Mouse (Mus musculus): ENCODE measurements around the gene Npr3.
A peak's percentile ranks its signal among the peaks of the same experiment; 100 is the strongest.
"Not testable (repeated sequence)": the region's sequence is repeated elsewhere in the genome, so short reads cannot be mapped to it uniquely, and the experiment has no call there.

The Npr3 gene

GRCm38 (mm10) chr15:11881822-11882221 is 25.3 kb downstream of the Npr3 start:
- no peak for DNase-seq

DNA sequence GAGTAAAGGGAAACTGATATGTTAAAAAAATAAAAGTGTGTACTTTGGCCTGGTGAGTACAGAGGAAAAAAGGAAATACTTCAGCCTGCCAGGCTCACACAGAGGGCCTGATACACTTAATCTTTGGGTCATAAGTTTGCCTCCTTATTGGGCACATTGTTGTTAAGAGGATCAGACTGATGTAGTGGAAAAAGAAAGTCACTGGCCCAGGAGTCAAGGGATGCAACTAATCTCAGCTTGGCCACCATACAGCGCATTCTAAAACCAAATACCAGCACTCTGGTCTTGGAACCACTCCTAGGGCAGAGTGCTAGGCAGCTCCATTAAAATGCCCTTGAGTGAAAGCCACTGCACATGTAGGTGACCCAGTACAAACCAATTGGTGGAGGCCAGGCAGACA is 28.8 kb downstream of the Npr3 start:
- no peak for DNase-seq

- no peak for DNase-seq
These were observed 29.8 kb downstream of the Npr3 start for GRCm38 (mm10) chr15:11877273-11877672.

GRCm38 (mm10) chr15:11866918-11867317 is 40.2 kb downstream of the Npr3 start:
- DNase-seq, result no peak

- DNase-seq, result no peak
These were observed 43.6 kb downstream of the Npr3 start for GRCm38 (mm10) chr15:11863540-11863818.

DNA sequence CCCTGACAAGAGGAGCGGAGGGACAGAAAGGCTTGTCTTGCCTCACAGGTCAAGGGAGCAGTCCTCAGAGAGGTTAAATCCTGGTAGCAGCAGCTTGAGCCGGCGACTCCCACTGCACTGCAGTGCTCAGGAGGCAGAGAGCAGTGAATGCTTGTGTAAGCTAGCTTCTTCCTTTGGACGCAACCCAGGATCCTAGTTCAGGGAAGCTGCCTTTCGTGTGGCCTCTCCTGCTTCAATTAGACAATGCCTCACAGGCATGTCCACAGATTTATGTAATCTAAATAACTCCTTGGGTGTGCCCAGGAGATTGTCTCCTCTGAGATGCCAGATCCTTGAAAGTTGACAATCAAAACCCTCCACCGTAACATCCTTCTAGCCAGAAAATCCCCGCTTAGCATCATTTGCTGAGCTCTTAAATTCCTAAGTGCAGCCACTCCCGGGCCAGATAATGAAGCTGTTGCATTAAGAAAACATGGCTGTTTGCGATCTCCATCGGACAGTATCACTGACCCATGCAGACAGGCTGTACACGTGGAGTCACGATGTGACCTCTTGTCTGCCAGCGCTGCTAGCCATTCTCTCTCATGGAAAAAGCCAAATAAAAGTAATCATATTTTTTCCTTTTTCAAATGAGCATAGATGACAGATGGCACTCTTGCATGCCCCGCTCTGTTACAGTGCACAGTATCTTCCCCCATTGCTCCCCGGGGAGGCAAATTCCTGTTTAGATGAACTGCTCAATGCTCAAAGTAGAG is 44.1 kb downstream of the Npr3 start:
- peak in 1 of 2 experiments; percentile 43 for DNase-seq

DNA sequence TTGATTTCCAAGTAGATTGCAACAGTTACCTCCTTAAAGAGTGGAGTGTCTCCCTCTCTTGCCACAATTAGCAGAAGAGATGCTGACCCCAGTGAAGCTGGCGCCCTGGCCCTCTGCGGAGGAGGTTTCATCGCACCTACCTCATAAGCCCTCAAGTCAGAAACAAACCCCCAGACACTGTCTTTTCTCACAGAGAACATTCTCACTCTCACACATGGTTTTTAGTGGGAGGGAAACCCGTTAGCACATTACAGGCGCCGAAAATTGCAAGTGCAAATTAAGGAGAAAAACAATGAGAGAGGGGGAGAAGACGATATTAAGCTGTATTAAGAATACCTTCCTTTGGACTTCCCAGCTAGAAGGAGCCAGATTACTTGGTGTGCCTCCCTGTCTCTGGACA is 44.8 kb downstream of the Npr3 start:
- no peak for DNase-seq

DNA sequence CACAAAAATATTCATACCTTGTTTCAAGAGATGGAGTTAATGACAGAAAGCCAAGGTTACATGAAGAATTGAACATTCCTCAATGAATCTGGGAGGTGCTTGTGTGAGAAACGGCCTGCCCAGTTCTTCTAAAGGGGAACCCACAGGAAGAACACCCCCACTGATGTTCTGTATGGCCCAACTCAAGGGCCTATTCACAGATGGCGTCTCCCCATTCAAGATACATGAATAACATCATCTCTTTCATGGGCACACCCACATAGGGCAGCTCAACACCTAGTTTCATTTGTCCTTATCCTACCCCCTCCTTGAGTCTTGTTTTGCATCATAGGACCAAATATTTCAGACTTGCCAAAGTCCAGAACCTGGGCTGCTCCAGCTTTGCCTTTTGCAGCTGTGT is 46.8 kb downstream of the Npr3 start:
- no peak for DNase-seq

DNA sequence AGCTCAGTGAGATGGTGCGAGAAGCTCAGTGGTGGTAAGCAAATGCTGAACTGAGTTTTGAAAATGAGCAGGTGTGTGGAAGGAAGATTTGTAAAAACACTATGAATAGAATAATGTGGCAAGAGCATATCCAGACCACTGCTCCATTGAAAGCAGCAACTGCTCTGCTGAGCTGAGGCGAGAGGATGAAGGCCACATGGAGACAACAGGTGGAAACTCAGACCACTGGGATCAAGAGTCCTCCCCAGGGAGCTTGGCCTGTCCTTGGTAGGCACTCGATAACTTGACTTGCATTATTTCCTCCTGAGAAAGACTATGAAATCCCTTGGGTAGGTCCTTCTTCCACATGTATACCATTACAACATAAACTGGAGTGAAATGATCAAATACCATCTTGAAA is 47.3 kb downstream of the Npr3 start:
- no peak for DNase-seq

DNA sequence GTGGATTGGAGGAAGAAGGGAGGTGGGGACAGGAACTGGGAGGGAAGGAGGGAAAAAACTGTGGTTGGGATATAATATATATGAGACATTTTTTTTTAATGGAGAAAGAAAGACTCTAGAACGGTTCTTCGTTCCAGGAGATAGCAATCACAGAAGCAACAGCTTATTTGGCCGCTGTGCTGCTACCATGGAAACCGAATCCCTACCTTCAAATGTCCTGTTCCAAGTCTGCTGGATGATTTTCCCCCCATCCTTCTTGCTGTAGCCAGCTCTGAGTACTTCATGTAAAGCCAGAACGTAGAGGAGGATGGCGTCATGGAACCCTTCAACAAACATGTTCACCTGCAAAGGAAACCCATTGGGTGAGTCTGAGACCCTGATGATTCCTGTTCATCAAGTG is 48.7 kb downstream of the Npr3 start:
- DNase-seq, result no peak

DNA sequence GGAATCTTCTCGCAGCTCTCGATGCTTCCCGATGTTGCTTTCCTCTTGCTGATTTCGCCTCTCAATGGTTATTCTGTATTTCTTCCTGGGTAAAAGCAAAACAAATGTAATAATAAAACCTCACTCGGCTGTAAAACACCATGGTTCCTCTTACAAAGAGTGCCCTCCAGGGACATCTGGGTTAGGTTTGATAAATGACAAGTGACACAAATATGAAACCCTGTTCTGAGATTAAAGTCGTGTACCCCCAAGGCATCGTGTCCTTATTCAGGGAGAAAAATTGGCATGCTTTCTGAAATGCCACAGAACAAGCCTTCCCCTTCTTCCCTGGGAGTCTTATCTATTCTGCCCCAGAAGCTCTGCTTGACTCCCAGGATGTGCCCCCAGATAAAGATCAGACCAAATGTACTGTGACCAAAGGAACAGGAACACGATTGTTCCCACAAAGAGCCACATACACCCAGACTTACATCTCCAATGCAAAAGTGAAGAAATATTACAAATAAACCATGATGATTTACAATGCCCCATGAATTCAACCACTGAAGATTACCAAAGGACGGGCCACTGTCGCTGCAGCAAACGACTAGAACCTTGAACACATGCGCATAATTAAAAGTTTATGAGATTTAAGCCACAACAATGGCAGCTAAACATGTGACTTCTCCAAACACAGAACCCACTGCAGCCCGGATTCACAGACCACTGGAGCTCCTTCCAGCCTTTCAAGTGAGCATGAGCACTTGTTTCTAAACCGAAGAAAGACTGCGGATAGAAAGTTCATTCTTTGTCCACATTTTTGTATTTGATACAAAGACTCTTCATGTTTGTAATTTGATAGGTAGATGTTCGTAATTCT is 61.7 kb downstream of the Npr3 start:
- DNase-seq, result no peak

GRCm38 (mm10) chr15:11844115-11844514 is 63.0 kb downstream of the Npr3 start:
- no peak for DNase-seq

DNA sequence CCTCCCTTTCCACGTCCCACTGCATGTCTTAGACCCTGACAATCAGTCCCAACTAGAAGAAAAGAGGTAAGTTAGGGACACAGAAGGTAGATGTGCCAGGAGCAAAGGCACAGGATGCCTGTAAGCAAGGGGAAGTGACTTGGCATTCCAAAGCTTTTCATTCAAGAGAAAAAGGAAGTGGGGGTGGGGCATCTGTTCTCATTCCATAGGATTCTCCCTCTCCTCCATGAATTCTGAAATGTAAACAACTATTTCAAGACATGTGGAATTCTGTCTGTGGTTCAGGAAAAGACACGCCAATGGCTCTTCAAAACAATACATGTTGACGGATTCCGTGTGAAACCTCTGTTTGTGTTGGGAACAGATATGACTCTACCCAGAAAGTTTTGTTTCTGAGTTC is 65.3 kb downstream of the Npr3 start:
- DNase-seq, result no peak

DNA sequence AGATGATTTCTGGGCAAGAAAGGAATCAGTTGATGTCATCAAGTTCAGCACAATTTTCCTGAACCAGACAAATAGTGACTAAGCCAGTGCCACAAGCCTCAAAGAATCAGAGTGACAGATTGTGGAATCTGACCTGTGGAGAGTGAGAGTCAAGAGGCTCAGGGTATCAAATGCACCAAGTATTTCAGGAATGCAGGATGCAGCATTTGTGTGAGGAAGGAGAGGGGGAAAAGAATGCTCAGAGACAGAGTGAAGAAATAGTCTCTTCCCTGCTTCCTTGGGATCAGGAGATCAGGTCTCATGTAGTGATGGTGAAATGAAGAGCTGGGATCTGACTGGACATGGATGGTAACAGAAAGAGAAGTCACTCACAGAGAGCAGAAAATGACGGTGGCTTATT is 71.2 kb downstream of the Npr3 start:
- no peak for DNase-seq

DNA sequence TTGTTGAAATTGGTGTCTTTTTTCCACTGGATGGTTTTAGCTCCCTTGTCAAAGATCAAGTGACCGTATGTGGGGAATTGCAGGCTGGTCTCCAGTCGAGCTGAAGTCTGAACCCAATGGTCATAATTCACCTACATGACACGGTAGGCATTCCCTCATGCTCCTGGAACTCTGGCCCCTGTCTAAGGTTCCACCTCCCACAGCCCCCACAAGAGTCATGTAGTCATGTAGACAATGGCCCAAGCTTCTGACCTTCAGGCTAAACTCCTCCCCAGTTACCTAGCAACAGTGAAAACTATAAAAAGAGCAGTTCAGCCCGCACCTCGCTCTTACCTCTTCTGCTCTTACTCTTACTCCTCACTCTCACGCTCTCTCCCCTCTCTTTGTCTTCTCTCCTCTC is 84.7 kb downstream of the Npr3 start:
- DNase-seq, result not testable (repeated sequence)

DNA sequence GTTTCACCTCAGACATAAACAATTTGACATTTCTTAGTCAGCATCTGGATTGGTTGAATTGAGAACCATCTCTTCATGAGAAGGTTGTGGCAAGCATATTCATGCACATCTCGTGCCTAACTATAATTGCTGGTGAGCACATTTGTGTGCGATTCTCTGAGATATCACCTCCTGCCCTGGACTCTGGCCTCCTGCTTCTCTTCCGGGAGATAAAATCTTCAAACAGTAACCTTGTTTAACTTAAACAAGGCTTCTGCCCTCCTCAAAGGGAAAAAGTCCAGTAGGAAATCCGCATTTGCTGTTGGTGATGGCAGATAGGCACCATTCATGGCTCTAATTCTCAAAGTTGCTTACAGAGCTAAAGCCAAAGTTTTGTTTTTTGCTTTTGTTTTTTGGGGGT is 91.5 kb downstream of the Npr3 start:
- DNase-seq, result no peak

DNA sequence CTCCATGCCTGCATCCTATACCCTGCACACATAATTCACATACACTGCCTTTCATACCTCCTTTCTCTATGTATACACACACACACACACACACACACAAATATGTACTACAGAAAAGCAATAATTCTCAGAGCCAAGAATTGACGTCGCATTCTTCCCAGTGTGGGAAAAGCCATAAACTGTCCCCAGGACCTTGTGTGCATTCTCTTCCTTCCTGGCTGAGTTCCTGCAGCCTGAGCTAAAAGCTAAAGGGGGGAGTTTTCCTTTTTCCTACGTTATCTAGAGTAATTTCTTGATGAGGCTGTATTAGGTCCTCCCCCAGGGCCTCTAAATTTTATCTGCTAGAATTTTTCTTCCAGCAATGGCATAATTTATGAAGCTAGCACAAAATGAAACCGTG is 103.5 kb downstream of the Npr3 start:
- peak; percentile 9 to 38 for DNase-seq

- peak; percentile 10 to 40 for DNase-seq
These were observed 105.0 kb downstream of the Npr3 start for GRCm38 (mm10) chr15:11801863-11802722.

DNA sequence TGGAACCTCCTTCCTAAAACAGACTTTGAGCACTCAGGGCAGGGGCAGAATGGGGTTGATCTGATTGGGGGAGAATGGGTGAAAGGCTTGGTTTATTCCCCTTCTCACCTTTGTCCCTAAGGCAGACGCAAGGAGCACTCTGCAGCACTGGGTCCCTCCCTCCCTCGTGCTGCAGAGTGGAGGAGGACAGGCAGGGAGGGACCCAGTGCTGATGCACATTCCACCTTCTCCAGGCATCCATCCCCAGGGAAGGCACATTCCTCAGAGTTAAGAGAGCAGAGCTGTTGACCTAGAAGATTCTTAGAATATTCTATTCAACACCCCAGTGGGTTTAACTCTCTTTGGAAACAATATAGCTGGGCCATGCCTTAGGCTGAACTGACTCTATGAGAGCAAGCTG is 112.5 kb downstream of the Npr3 start:
- DNase-seq, result peak; percentile 16 to 44
